Mouse (Mus musculus) liver, postnatal 0 days (tissue): Measurements from ENCODE around the gene Gm21972.

Experiments used
- CTCF ChIP-seq: sonication (generic); IDR thresholded peaks from 2 replicates; pipeline ENCODE4 v1.5.1; 2016; ENCODE audit warnings: antibody characterized with exemption, low read depth
- EP300 ChIP-seq: IDR thresholded peaks from 2 replicates; pipeline ENCODE4 v1.6.1; 2016; ENCODE audit warnings: antibody characterized with exemption, low read depth, mild to moderate bottlenecking

DNA sequence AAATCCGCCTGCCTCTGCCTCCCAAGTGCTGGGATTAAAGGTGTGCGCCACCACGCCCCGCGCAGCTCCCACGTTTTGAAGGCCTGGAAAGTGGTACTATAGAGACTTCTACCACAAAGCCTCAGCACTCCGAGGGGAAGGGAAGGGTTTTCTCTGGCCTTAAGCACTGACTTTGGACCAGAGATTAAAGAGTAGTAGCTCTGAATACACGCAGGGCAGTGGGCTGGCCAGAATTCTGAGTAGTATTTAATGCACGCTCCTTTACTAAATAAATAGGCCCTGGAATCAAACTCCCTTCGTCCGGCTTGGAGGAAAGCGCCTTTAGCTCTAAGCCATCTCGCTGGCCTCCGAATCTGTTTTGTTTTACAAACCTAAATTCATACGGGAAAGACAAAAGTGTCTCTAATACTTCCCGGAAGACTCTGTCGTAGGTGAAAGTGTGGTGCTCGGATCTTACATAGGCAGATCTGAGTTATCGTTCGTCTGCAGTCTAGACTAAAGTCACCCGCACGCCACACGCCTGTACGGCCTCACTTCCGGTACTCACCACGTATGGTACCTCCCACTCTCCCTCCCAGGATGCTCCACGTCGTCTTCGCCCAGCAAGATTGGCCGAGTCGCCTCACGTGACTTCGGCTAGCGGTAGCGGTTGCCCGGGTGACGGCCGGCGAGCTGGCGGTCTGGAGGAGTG, 20.8 kb downstream of the Gm21972 start, which contains the start of gene Armc9:
- TF ChIP-seq EP300 (no peak), CTCF (no peak)
